Mouse (Mus musculus): Measurements from ENCODE around the gene Scrt2. TPM values are rescaled to one million over a fixed set of nuclear protein-coding genes. Genes with fewer than 3 reads are reported as not detected.

Scrt2 gene
- polyA plus RNA-seq (2015; fragmentation: Nextera tagmentation; extraction: Ambion mirVana): 0.09 TPM in 1 of 2 replicates, not detected in the other

DNA sequence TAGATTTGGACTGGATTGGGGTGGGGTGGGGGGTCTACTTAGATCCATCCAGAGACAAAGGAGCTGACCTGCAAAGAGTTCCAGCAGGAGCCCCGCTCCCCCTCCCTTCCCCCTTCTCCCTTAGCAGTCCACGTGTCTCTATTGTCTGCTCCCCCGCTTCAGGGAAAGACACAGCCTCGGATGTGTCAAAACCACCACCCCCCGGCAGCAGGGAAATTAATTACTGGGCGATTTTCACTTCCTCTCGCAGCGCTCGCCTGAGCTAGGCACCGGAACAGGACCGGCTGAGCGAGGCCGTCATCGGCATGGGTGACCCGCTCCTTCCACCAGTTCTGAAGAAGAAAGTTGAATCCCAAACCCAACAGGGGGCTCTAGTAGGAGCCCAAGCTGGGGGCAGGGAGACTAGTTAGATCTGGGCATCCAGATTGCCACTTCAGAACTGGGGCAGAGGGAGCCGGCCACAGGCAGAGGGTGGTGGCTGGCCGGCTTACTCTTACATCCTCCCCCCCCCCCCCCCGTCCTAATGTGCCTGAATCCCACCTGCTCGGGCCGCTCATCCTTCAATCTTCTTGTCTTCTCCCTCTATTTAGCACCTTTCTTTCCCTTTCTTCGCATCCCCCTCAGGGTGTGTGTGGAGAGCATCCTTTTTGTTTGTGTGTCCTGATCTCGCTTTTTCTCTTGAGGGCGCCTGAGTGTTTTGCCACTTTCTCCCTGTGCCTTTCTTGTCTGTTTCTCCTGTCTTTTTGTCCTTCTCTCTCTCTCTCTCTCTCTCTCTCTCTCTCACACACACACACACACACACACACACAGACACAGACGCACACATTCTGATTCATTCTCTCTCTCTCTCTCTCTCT lies at the start of gene Scrt2:
Gene Scrt2, plus strand, starts transcription at position 845 of the 857 bp plus-strand sequence.
- Histone ChIP-seq H3K9me3 (replicated peaks) (no peaks in the 10 kb centered on the region), H3K27ac (replicated peaks) (no peak within 1 kb of the TSS), H3K9ac (no peak within 1 kb of the TSS), H3K4me3 (replicated peaks) (peak within 1 kb of the TSS; percentile 38), H3K4me2 (replicated peaks) (peak within 1 kb of the TSS; percentile 70), H3K27me3 (peaks cover 78% of the 10 kb centered on the region), H3K36me3 (no peaks in the 10 kb centered on the region), H3K4me1 (peaks cover 14% of the 10 kb centered on the region)
- WGBS: 2% methylated on average over 23 of the region's 24 CpGs
- ATAC-seq (ENCODE audit: insufficient number of reproducible peaks, low FRiP score, low TSS enrichment, low read depth): no peak

DNA sequence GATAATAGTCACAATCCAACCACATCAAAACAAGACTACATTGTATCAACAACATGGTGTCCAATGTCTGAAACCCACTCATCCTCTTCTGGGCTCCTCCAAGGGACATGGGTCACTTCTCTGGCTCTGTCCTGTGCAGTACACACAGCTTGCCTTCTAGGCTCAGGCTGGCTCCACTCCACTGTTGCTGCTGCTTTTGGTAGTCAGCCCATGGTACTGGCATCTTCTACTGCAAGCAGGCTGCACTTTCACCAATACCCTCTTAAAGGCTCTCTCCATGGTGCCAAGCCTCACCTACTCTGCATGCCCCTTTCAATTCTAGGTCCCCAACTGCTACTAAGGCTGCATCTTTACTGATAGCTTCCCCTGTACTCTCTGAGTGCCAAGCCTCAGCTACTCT lies 41.2 kb upstream of the Scrt2 start:
- H3K4me3 ChIP-seq (replicated peaks): no peak overlapping the region
- peaks cover 12% of the 10 kb centered on the region for H3K27me3 ChIP-seq
- H3K4me1 ChIP-seq: no peaks in the 10 kb centered on the region
- H3K27ac ChIP-seq (replicated peaks): no peak overlapping the region
- 0 out of 2 replicates have a peak, but pooled peaks cover 4% of the 10 kb centered on the region for H3K9me3 ChIP-seq (replicated peaks)
- H3K4me2 ChIP-seq (replicated peaks): no peak overlapping the region
- no peak overlapping the region for H3K9ac ChIP-seq
- no peaks in the 10 kb centered on the region for H3K36me3 ChIP-seq
- ATAC-seq (ENCODE audit: insufficient number of reproducible peaks, low FRiP score, low TSS enrichment, low read depth): no peak

DNA sequence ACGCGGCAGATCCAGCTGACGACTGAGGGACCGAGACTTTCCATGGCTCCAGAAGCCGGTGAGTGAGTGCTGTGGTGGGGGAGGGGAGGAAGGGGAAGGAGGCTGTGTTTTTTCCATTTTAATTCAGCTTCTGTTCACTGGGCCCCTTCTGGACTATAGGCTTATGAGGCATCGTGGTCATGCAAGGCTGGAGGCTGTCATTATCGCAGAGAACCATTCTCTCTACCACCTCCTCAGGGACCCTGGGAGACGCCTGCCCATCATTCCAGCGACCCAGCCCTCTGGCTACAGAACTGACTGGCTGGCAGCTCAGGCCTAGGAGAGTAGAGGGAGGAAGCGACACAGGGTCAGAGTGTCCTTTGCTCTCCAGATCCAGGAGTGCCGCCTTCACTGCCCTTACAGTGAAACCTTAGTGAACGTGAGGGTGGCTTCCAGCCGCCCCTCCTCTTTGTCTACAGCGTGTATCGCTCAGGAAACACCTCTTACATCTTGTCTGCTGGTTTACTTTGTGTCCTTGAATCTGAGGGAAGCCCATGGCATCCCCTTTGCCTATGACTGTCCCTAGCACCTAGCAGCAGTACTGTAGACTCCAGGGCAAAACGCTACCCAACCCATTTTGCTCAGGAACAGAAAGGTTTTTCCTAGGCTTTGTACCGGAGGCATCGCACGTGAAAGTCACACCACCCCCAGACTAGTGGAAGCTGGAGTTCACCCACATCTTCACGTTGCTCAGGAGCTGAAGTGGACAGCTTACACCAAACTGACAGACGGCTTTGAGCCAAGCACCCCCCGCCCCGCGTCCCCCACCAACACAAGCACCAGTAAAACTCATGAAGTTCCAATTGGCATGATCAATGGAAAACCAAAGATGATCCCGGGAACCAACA lies 34.0 kb upstream of the Scrt2 start:
- Histone ChIP-seq H3K4me3 (replicated peaks) (peak overlapping the region; percentile 51; the same call in 1 of the 2 replicates), H3K4me1 (peaks cover 26% of the 10 kb centered on the region), H3K9ac (no peak overlapping the region), H3K27me3 (peaks cover 65% of the 10 kb centered on the region), H3K27ac (replicated peaks) (no peak overlapping the region), H3K4me2 (replicated peaks) (no peak overlapping the region), H3K36me3 (no peaks in the 10 kb centered on the region), H3K9me3 (replicated peaks) (no peaks in the 10 kb centered on the region)
- WGBS: 4% methylated on average over 25 of the region's 25 CpGs
- no peak for ATAC-seq (ENCODE audit: insufficient number of reproducible peaks, low FRiP score, low TSS enrichment, low read depth)

DNA sequence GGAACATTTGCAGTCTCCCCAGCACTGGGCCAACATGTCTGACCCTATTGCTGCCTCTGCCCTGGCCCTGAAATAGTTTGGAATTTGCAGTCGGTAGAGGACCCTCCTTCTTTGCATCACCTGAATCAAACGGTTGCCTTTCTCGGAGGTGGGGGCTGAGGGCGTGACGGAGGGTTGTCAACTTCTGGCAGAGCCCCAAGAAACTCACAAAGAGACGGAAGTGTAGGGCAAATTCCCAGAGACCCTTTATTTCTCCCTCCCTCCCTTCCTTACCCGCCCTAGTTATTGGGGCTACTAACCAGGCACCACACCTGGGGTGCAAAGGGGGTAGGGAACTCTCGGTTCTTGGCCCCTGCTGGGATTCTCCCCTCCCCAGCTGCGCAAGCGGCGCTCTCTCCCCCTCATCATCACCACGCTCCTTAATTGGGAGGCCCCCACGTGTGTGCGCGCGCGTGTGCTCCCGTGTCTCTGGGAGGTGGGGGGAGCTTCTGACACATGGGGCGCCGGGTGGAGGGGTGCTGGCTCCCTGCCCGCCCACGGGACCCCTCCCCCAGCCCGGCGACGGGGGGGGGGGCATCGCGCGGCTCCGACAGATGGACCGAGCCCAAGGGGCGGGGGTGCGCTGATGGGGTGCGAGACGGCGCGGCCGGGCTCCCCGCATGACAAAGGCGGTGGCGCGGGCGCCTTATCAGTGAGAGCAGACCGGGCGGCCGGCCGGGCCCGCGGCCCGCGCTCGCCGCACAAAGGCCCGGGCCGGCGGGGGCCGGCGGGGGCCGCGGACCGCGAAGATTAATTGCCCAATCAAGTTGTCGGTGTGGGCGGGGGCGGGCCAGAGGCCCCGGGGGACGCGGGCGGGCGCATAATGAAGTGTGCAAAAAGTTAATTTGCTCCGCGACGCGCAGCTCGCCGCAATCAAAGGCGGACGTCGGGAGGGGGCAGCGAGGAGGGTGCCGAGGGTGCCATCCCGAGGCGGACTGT lies 33.0 kb upstream of the Scrt2 start:
- peaks cover 72% of the 10 kb centered on the region for H3K27me3 ChIP-seq
- no peaks in the 10 kb centered on the region for H3K9me3 ChIP-seq (replicated peaks)
- peaks cover 26% of the 10 kb centered on the region for H3K4me1 ChIP-seq
- H3K36me3 ChIP-seq: no peaks in the 10 kb centered on the region
- no peak overlapping the region for H3K27ac ChIP-seq (replicated peaks)
- ATAC-seq (ENCODE audit: insufficient number of reproducible peaks, low FRiP score, low TSS enrichment, low read depth): 0 out of 2 replicates have a peak, but pooled peaks have one; percentile 26
- peak overlapping the region; percentile 95 for H3K4me2 ChIP-seq (replicated peaks)
- peak overlapping the region; percentile 40; the same call in 1 of the 2 replicates for H3K9ac ChIP-seq
- peak overlapping the region; percentile 51 for H3K4me3 ChIP-seq (replicated peaks)
- under 1% methylated on average over 80 of the region's 82 CpGs for WGBS

DNA sequence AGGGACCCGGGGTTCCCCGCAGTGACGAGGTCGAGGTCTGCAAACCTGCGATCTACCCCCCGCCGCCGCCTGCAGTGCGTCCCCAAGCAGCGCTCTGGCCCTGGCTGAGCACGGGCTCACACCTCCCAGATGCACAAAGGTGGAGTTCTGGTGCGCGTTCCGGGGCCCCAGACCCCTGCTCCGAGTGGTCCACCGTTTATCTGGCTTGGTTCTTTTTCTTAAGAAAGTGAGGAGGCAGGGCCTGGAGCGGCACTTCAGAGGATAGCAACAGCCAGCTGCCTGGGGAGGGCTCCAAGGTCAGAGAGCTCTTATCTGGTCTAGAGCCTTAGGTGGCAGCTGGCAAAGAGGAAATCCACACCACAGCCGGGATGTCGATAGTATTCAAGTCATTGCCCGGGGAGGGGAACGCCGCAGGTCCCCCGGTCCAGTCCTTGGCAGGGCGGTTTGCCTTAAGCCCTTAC lies 32.3 kb upstream of the Scrt2 start:
- Histone ChIP-seq H3K4me2 (replicated peaks) (peak overlapping the region; percentile 95), H3K4me3 (replicated peaks) (peak overlapping the region; percentile 51), H3K9me3 (replicated peaks) (no peaks in the 10 kb centered on the region), H3K9ac (peak overlapping the region; percentile 40; the same call in 1 of the 2 replicates), H3K27ac (replicated peaks) (no peak overlapping the region), H3K36me3 (no peaks in the 10 kb centered on the region), H3K27me3 (peaks cover 72% of the 10 kb centered on the region), H3K4me1 (peaks cover 26% of the 10 kb centered on the region)
- no peak for ATAC-seq (ENCODE audit: insufficient number of reproducible peaks, low FRiP score, low TSS enrichment, low read depth)
- WGBS: under 1% methylated on average over 24 of the region's 24 CpGs

DNA sequence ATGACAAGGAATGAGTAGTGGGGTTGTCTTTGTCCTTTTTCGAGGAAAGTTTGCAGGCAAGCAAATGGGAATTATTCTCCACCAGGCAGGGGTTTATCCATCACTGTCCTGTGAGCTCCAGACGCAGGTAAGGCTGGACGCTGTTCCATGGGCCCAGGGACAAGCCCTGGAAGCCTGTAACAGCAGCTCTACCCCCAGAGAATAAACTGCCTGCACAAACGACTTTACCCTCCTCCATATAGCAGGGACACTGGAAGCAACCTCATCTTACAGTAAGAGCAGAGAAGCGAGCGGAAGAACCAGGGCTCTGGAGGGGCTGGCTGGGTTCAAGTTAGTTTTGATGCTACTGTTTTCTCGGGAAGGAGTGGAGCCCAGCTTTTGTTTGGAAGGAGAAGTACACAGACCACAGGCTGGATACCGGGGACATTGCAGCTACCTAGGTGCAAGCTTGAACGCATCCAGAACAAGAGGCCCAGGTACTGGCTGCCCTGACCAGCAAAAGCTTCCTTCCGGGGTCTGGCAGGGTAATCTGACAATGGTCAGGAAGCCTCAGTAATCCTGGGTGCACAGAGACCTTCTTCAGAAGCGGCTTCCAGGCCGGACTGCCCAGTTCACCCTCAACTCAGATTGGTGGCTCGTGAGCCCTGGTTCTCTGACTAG lies 31.6 kb upstream of the Scrt2 start:
- H3K9ac ChIP-seq: no peak overlapping the region
- no peak for ATAC-seq (ENCODE audit: insufficient number of reproducible peaks, low FRiP score, low TSS enrichment, low read depth)
- H3K9me3 ChIP-seq (replicated peaks): no peaks in the 10 kb centered on the region
- H3K4me1 ChIP-seq: peaks cover 26% of the 10 kb centered on the region
- H3K36me3 ChIP-seq: no peaks in the 10 kb centered on the region
- peaks cover 68% of the 10 kb centered on the region for H3K27me3 ChIP-seq
- 9% methylated on average over 13 of the region's 13 CpGs for WGBS
- H3K27ac ChIP-seq (replicated peaks): no peak overlapping the region
- H3K4me2 ChIP-seq (replicated peaks): no peak overlapping the region
- 0 out of 2 replicates have a peak overlapping the region, but pooled peaks have one; percentile 51 for H3K4me3 ChIP-seq (replicated peaks)

DNA sequence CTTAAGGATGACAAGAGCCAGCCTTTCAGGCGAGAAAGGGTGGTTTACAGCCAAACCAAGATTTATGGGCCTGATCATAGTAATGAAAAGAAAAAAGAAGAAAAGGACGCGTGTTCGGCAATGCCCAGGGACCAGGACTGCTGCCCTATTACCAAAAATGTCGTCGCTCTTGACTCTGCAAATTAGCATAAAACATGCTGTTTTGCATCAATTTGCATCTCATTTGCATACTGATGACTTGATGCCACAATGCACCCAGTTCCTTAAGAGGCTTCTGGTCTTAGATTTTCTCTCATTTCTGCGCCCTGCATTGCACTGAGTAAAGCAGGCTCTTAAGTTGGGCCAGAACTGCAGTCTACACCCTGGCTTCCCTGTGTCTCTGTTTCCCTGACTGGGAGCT lies 31.0 kb upstream of the Scrt2 start:
- H3K27me3 ChIP-seq: peaks cover 68% of the 10 kb centered on the region
- no peaks in the 10 kb centered on the region for H3K9me3 ChIP-seq (replicated peaks)
- 14% methylated on average over 7 of the region's 7 CpGs for WGBS
- no peak overlapping the region for H3K27ac ChIP-seq (replicated peaks)
- H3K4me1 ChIP-seq: peaks cover 26% of the 10 kb centered on the region
- ATAC-seq (ENCODE audit: insufficient number of reproducible peaks, low FRiP score, low TSS enrichment, low read depth): no peak
- H3K4me3 ChIP-seq (replicated peaks): no peak overlapping the region
- H3K36me3 ChIP-seq: no peaks in the 10 kb centered on the region
- H3K4me2 ChIP-seq (replicated peaks): no peak overlapping the region
- H3K9ac ChIP-seq: no peak overlapping the region

DNA sequence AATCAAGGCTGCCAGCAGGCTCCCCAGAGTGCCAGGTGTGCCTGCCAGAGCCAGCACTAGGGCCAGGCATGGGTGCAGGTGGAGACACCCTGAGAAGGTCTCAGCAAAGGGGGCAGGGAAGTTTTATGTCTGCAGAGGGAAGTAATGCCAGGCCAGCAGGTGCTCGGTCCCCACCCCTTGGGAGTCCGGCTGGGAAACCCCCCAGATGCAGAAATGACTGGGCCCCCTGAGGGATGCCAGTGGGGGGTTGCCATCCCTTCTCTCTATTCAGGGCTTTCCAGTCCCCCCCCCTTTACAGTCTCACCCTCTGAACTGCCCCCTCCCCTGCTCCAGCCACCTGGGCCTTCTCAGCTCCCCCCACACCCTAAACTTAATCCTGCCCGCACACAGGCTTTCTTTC lies 29.3 kb upstream of the Scrt2 start:
- Histone ChIP-seq H3K9me3 (replicated peaks) (no peaks in the 10 kb centered on the region), H3K4me3 (replicated peaks) (no peak overlapping the region), H3K9ac (no peak overlapping the region), H3K4me2 (replicated peaks) (no peak overlapping the region), H3K4me1 (peaks cover 26% of the 10 kb centered on the region), H3K27me3 (peaks cover 67% of the 10 kb centered on the region), H3K27ac (replicated peaks) (no peak overlapping the region), H3K36me3 (no peaks in the 10 kb centered on the region)
- WGBS: 52% methylated on average over 3 of the region's 3 CpGs
- no peak for ATAC-seq (ENCODE audit: insufficient number of reproducible peaks, low FRiP score, low TSS enrichment, low read depth)

DNA sequence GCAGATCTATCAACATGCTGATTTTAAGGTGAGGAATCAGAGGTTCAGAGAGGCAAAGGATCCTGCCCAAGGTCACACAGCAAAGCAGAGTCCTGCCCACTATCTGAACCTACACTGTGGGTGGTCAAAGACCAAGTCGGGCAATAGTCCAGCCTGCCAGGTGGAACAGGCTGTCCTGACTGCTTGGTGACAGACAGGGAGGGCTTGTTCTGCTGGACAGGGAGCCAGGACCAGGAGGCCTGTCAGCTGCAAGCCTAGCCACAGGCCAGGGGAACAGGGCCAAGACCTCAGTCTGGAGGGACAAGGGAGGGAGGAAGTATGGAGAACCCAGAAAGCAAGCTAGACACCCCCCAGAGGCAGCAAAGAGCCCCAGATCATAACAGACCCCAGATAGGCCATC lies 25.9 kb upstream of the Scrt2 start:
- H3K27me3 ChIP-seq: peaks cover 41% of the 10 kb centered on the region
- WGBS: 65% methylated on average over 1 of the region's 1 CpGs
- no peaks in the 10 kb centered on the region for H3K36me3 ChIP-seq
- no peak for ATAC-seq (ENCODE audit: insufficient number of reproducible peaks, low FRiP score, low TSS enrichment, low read depth)
- no peak overlapping the region for H3K27ac ChIP-seq (replicated peaks)
- H3K9ac ChIP-seq: no peak overlapping the region
- no peak overlapping the region for H3K4me2 ChIP-seq (replicated peaks)
- no peaks in the 10 kb centered on the region for H3K9me3 ChIP-seq (replicated peaks)
- H3K4me1 ChIP-seq: peaks cover 1% of the 10 kb centered on the region; the same call in 1 of the 2 replicates
- no peak overlapping the region for H3K4me3 ChIP-seq (replicated peaks)
